Mouse (Mus musculus): ENCODE data around the gene Kntc1.
A peak's percentile ranks its signal among the peaks of the same experiment; 100 is the strongest.
"Not testable (repeated sequence)": the region's sequence is repeated elsewhere in the genome, so short reads cannot be mapped to it uniquely, and the experiment has no call there.

The Kntc1 gene

DNA sequence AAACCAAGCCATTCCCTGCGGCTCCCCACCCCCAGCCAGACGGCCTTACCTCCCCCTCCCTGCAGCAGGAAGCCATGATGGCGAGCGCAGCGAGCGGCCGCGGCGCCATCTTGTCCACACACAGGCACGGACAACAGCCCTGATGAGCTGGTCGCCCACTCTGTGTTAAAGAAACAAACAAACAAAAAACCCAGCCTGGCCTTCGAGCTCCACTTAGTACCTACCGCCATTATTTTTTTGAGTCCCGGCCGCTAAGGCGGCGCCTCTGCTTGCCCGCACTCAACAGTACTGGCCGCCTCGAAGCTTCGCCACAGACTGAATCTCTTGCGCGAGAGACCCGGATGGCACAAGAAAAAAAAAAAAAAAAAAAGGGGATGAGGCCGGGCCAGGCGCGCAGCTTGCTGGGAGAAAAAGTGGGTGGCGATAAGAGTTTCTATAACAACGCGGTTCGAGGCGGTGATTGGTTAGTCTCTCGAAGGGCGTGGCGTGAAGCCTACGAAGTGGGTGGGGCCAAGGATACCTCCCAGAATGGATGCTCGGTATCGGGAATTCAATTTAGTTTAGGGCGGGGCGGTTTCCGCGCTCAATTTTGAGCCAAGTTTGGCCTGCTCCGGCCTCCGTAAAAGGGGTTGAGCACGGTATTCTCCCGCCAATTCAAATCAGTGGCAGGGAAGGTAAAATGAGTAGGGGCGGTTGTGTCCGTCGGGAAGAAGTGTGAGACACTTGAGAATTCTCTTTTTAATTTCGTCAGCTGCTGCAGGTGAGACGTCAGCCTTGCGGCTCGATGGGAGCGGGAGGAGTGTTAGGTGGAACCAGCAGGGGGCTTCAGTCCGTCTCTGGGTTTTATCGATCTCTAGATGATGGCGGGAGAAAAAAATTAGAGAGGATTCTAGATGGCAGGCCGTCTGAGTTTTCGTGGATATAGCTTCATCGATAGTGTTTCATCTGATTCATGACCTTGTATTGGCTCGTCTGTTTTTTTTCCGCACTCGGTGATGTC lies at the start of gene Kntc1, which contains the start of gene Rsrc2:
TSS of gene Kntc1 (plus strand) at position 652 of the 1,000 bp plus-strand sequence.
TSS of gene Rsrc2 (minus strand) at position 350 of the 1,000 bp plus-strand sequence.
- peak; percentile 99 for DNase-seq (ENCODE audit: low spot score)

DNA sequence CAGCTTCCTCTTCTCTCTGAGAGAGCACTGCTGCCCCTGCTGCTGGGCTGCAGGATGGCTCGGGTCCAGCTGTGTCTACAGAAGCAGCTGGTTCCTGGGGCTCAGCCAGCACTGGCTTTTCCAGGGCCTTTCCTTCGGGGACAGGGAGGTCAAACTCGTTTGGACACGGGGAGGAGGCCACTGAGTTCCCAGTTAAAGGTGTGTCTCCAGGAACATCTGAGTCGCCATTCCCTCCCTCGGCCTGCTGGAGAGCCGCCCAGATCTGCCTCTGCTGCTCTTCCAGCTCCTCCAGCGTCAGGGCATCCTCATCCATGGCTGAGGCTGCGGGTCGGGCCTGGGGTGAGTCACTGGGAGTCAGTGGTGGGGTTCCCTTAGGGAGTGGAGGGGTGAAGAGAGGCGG lies 48.9 kb upstream of the Kntc1 start:
- peak; percentile 47 for DNase-seq (ENCODE audit: low spot score)

DNA sequence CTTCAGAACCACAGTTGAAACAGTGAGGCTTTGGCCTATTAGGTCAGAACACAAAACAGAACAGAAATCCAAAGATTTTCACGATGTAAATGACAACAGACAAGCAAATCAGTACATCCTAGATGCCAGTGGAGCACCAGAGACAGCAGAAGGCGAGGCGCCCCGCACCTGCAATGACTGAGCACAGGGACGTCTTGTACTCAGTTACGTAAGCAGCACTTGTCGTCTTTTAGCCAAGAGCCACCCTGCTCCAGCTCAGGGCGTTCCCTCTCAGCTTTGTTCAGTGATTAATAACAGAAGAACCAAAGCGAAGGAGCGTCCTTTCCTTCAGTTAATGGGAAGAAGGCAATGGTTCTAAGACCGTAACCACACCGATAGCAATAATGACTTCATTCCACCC lies 40.9 kb upstream of the Kntc1 start:
- DNase-seq (ENCODE audit: low spot score) = no peak

DNA sequence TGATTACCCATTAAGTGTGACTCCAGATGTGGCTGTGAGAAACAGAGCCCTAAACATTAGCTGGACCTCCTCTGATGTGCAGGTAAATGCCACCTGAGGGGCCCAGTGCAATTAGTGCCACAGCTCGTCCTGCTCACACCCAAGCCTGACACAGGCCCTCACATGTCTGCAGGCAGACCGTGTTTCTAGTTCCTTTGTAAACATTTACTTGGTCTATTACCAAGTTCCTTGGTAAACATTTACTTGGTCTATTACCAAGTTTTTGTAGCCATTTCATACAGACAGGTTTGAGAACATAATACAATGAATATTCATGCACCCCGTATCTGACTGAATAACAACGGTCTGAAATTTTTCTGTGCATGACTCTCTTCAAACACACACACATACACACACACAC lies 39.9 kb upstream of the Kntc1 start:
- no peak for DNase-seq (ENCODE audit: low spot score)

DNA sequence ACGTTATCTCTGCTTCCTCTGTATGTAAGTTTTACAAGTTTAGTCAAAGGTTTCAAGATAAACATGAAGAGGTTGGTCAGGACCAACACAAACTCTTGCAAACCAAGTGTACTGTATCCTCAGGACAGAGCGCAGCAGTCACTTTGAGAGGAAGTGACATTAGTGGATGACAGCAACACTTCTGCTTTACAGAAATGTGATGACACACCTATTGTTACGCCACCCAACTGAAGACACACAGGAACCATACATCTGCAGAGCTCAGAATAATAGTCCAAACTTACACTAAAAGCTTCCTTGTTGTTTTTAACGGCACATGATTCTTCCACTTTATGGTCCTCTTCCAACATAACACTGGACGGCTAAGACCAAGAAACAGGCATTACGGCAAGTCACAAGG lies 35.7 kb upstream of the Kntc1 start:
- no peak for DNase-seq (ENCODE audit: low spot score)

DNA sequence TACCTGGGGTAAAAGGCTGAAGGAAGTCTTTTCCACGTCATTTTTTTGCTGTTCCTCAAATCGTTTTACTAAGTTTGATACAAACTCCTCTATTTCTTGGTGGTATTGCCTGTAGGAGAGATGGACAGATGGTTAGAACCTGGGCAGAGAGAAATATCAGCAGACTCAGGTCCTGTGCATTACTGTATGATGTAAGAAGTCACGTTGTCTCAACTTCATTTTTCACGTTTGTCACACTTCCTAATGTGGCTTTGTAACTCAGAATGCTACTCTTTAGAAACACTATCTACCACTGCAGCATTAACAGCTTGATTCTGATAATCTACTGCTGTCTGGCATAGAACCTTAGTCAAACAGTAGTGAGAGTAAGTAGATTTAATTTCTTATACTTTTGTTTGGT lies 34.9 kb upstream of the Kntc1 start:
- DNase-seq (ENCODE audit: low spot score) = no peak

DNA sequence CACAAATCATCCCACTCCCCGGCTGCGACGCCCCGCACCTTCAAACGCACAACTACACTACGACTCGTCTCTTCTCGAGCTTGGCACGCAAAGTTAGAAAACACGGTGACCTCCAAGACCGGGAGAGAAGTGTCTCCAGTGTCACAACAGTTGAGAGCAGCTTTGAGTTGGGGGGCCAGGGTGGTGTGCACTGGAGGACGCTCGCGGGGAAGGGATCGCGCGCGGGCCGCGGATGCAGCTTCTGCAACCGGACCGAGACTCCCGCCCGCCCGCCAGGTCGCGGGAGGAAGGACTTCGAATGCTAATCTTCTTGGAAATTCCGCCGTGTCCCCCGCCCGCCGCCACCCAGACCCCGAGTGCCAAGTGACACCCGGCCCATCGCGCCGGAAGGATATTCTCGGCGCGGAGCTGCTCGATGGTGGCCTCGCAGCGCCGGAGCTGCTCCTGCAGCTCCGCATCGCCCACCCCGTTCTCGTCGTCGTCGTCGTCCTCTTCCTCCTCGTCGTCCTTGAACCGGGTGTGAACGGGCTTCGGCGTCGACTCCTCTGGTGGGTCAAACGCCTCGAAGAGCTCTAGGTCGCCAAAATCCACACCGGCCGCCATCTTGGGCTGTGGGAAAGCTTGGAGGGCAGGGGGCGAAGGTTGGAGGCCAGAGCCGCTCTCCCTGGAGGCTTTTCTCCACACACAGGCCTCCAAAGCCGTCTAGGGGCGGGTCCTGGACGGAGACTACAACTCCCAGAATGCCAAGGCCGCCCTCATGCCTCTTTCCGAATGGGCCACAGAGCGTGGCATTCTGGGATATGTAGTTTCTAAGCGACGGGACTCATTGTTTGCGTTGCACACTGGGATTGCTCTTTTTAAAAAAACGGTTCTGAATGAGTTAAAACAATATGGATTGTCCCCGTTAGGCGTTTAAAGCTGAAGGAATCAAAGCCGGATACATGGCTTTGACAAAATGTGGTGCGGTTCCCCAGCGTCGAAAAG lies 28.9 kb upstream of the Kntc1 start, which contains the start of gene Zcchc8:
TSS of gene Zcchc8 (minus strand) at position 773 of the 984 bp plus-strand sequence.
- DNase-seq (ENCODE audit: low spot score) = peak; percentile 93

DNA sequence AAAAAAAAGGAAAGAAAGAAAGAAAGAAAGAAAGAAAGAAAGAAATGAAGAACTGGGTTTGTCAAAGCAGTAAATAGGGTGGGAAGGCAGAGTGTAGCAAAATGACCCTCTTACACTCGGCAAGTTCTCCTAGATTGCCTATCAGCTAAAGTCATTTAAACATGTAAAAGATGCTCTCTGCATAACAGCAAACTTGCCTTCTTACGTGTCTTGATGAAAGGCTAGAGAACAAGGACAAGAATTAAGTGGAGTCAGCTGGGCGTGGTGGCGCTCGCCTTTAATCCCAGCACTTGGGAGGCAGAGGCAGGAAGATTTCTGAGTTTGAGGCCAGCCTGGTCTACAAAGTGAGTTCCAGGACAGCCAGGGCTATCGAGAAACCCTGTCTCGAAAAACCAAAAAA lies 25.7 kb upstream of the Kntc1 start:
- DNase-seq (ENCODE audit: low spot score) = not testable (repeated sequence)

DNA sequence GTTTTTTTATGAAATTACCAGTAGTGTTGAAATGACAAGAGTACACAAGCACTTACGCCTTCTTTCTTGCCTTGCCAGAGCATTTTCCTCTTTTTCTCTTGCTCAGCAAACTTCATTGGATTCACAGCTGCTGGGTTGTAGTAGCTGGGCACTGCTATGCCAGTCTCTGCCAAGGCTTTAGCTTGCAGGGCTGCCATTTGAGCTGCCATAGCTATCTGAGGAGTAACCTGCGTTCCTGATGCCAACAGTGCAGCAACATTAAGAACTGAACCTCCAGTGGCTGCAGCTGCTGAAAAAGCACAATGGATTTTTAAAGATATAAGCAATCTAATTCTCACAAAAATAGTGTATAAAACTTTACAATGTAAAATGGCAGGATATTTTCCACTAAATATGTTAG lies 18.5 kb upstream of the Kntc1 start:
- no peak for DNase-seq (ENCODE audit: low spot score)

DNA sequence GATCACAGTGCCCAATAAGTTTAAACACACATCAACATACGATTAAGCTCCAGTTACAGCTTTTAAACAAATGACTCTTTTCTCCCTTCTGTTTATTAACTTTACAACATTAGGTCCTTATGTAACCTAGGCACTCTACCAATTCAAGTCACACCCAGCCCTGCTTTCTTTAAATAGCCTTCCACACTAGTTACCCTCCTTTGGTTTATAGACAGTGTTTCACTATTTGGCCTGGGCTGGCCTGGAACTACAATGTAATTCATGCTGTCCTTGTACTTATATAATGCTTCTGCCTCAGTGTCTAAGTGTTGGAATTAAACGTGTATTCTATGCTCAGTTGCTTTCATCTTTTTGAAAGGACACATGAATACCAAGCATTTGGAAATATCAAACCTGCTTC lies 5.2 kb upstream of the Kntc1 start:
- DNase-seq (ENCODE audit: low spot score) = no peak

DNA sequence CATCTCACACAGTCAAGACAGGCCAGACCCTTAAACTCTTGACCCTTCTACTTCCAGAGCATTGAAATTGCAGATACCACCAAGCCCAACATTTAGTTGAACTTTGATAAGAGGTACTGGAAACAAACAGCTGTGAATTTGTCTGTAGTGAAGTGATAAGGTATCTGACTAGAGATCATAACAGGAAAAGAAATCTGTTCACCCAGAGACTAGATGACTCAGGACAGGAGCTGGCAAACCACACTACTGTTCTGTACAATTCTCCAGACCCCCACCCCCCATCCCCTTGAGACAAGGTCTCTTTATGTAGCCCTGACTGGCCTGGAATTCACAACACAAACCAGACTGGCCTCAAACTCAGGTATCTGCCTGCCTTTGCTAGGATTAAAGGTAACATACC lies 3.3 kb upstream of the Kntc1 start:
- DNase-seq (ENCODE audit: low spot score) = no peak

DNA sequence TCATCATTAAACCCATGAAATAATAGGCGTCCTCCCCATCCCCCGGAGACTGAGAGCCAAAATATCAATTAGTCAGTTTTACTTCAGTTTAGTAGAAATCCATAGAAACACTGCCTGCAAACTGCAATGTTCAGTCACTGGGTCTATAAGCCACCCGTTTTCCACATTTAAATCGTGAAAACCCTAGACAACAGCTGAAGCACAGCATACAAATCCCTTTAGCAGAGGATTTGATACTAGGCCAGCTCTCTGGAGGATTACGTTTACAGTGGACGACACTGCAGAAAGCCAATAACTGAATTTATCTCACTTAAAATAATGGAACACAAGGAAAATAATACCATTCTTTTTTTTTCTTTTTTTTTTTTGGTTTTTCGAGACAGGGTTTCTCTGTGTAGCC lies 1.9 kb upstream of the Kntc1 start:
- no peak for DNase-seq (ENCODE audit: low spot score)

DNA sequence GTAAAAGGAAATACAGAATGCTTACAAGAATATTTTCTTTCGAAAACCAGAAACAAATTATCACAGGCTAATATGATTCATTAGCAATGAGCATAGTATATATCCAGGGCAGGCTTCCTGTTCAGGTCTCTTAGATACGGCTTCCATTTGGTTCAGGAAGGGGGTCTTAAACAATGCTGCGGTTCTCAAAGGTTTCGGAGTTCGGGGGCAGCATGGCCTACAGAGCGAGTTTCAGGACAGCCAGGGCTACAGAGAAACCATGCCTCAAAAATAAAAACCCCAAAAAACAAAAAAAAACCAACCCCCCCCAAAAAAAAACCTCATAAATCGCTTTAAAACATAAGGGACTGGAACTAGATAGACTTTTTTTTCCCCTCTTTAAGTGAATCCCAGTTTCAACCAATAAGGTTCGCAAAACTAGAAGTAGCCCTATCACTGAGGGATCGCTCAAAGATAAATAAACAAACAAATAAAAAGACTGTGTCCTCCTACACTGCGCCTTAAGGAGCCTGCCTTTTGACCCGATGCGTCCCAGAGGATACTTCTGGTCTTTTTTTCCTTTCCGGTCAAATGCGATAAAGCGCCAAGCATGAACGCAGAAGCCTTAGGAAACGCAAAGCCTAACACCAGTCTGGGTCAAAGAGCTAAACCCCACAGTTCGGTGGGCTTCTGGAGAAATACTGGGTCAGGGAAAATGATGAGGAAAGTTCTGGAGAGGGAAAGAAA lies 1.0 kb upstream of the Kntc1 start:
- no peak for DNase-seq (ENCODE audit: low spot score)

DNA sequence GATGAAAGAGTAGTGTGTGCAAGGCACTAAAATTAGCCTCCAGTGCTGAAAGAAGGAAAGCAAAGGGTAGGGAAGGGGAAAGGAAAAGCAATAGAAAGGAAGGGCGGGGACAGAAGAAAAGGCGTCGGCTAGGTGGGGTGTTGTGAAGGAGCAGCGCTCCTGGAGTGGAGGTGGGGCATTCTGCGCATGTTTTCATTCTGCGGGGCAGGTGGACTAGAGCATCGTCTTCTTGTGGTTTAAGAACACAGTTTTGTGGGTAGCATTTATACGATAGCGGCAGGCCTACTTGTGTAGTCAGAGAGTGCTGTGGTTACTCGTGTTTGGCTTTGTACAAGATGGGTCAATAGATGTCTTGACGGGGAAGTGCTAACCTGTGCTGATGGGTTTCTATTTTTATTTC lies 16.0 kb downstream of the Kntc1 start:
- no peak for DNase-seq (ENCODE audit: low spot score)

DNA sequence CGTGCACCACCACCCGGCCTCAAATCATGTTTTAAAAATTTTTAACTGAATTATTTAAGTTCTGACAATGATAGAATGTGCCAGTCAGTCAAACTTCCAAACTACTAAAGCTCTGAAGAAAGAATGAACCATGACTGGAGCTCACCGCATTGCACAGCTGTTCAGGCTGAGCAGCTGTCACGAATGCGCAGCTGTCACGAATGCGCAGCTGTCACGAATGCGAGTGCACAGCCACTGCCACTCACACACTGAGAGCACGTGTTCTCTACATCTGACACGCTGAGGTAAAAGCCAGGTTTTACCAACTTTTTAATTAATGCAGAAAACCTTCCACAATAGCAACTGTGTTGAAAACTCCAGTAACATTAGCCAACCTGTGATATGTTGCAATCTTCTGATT lies 16.9 kb downstream of the Kntc1 start:
- DNase-seq (ENCODE audit: low spot score) = not testable (repeated sequence)

DNA sequence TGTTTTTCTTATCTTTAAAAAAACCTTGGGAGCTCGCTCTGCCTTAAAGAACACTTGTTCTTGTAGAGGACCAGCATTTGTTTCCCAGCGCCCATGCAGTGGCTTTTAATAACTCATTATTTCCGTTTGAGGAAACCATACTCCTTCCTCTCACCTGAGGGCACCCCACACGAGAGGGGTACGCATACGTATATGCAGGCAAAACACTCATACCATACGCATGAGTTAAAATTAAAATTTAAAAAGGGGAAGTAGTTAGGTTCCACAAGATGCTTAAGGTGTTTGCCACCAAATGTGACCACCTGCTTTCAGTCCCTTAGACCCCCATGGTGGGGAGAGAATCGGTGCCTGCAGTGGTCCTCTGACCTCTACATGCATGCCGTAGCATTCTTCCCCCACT lies 23.9 kb downstream of the Kntc1 start:
- DNase-seq (ENCODE audit: low spot score) = no peak

DNA sequence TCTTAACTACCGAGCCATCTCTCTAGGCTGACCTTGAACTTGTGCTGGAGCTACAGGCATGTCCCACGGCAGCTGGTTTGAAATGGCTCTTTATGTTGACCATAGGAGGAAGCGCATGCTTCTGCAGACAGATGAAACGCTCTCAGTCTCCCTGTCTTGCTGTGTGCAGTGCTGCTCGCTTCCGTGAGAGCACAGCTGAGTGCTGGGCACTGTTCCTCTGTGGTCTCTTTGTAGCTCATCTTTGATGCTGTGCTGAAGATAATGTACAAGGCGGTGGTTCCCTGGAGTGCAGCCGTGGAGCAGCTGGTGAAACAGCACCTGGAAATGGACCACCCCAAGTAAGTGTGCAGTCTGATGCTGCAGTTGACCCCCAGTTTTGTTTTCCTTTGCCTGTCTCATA lies 31.2 kb downstream of the Kntc1 start:
- no peak for DNase-seq (ENCODE audit: low spot score)

DNA sequence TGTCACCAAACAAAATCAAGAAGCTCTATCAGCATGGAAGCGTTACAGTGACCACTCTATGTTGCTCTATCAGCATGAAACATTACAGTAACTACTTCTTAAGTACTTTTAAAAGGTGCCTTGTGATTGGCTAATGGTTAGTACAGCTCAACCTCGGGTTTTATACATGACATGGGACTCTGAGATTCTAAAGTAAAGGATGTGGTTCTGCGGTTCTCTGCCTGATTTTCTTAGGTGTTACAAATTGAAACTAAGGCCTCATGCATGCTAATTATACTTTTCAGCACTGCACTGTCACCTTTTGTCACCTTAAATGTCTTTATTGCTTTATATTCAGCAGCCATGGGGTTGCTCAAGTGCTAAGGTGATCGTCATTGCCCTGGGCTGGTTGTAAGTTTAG lies 32.3 kb downstream of the Kntc1 start:
- DNase-seq (ENCODE audit: low spot score) = no peak

DNA sequence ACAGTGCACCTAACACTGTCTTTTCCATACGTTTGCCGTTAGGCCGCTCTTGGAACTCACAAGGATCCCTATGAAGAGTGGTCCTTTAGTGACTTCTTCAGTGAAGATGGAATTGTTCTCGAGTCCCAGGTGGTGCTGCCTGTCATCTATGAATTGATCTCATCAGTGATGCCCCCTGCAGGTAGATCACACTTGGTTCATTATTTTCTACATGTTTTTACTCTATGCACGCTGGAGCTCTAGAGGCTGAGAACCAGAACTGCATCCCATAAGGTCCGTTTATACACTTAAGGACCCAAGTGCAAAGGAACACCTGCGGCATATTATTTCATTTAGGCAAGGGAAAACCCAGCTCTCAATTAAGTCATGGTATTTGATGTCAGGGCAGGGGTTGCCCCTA lies 39.5 kb downstream of the Kntc1 start:
- DNase-seq (ENCODE audit: low spot score) = no peak

DNA sequence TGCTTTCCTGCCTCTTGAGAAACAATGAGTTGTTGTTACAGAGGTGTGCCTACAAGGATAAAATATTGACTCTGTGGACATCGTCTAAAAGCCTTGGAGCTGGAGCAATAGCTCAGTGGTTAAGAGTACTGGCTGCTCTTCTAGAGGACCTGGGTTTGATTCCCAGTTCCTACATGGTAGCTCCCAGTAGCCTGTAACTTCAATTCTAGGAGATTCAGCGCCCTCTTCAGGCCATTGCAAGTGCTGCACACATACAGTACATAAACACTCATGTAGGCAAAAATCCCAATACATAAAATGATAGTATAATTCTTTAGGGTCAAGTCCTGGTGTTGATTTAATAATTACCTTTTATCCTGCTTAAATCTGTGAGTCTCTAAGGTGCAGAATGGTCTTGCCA lies 43.6 kb downstream of the Kntc1 start:
- no peak for DNase-seq (ENCODE audit: low spot score)

DNA sequence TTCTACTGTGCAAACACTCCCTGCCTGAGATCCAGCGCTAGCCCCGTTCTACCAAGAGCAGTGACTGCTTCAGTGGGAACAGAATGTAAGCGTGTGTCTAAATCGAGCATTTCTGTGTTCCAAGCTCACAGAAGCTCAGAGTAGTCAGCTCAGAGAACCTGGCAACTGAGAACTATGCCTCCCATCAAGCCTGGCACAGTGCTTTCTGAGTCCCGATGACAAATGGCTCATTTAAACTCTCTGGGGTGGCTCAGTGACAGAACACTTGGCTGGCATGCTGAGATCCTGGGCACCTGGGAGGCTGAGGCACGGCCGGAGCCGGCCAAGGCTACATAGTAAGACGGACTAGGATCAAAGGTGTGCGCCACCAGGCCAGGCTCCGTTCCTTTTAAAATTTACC lies 56.8 kb downstream of the Kntc1 start:
- DNase-seq (ENCODE audit: low spot score) = no peak

DNA sequence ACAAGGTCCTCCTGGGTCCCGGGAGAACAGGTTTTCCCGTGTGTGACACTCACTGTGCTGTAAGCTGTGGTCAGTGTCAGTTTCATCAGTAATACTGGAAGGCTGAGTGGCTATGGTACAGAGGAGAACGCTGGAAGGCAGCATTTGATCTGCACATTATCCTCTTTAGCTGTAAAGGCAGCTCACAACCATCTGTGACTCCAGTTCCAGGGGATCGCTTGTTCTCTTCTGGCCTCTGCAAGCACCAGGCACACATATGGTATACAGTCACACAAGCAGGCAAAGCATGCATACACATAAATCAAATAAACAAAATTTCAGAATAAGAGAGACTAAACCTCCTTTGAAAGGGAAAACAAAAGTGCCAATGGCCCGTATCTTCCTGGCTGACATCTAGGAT lies 59.0 kb downstream of the Kntc1 start:
- no peak for DNase-seq (ENCODE audit: low spot score)

Data from ovary, adult 18-20 months (tissue).